Mouse (Mus musculus): ENCODE data around the gene Ttll9. TPM values are rescaled to one million over a fixed set of nuclear protein-coding genes. Genes with fewer than 3 reads are reported as not detected.

The Ttll9 gene
- 0.89 and 1.6 TPM in 2 replicates for polyA plus RNA-seq (2014; fragmentation: Nextera tagmentation; extraction: Ambion mirVana)

DNA sequence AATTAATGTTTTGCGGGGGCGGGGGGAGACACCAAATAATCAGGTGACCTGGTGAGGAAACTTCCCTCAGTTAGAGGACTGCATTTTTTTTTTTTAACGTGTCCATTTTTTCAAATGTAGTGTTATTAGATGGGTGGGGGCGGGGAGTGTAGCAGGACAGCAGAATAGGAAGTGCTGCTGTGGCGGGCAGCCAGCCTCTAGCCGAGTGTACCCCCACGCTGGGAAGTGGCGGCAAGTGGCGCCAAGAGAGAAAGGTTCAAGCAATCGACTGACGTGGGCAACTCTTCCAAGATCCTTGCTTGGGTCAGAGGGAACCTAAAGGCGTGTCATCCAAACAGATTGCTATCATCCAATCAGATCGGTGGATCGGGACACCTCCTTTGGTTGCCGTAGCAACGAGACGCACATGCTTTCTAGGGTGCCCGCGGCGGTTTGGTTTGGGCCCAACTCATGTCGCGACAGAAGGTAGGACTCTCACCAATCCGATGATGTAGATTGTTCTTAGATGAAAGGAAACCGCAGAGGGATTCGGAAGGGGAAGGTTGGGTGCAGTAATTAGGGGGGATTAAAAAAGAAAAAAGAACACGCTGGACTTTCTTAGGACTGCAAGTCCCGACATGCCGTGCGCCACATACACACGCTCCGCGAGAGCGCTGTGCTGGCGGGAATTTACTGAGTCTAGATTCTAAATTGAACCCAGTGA lies at the start of gene Ttll9:
TSS of gene Ttll9 (plus strand) at position 395 of the 703 bp plus-strand sequence.
- H3K4me1 ChIP-seq (ENCODE audit: control insufficient read depth, insufficient read depth, low read length), result no peaks in the 10 kb centered on the region
- ATAC-seq (replicated peaks; ENCODE audit: insufficient number of reproducible peaks, low FRiP score, low TSS enrichment, low read depth) (peak; percentile 86), DNase-seq (ENCODE audit: low spot score) (peak; percentile 93)
- H3K4me2 ChIP-seq (ENCODE audit: low read depth, low read length), result peak within 1 kb of the TSS; percentile 71
- no peaks in the 10 kb centered on the region for H3K9me3 ChIP-seq (replicated peaks; ENCODE audit: control insufficient read depth, low read length)
- no peaks in the 10 kb centered on the region for H3K36me3 ChIP-seq (replicated peaks; ENCODE audit: control insufficient read depth, insufficient read depth, low read depth, low read length)
- 1% methylated on average over 34 of the region's 34 CpGs for WGBS
- no peak within 1 kb of the TSS for H3K27ac ChIP-seq (replicated peaks; ENCODE audit: low read depth, low read length)
- peak within 1 kb of the TSS; percentile 40 for H3K4me3 ChIP-seq (ENCODE audit: low read depth, low read length)
- peak within 1 kb of the TSS; percentile 47 for H3K9ac ChIP-seq (replicated peaks; ENCODE audit: low read length)
- H3K27me3 ChIP-seq (ENCODE audit: control insufficient read depth, insufficient read depth, low read length), result no peaks in the 10 kb centered on the region

DNA sequence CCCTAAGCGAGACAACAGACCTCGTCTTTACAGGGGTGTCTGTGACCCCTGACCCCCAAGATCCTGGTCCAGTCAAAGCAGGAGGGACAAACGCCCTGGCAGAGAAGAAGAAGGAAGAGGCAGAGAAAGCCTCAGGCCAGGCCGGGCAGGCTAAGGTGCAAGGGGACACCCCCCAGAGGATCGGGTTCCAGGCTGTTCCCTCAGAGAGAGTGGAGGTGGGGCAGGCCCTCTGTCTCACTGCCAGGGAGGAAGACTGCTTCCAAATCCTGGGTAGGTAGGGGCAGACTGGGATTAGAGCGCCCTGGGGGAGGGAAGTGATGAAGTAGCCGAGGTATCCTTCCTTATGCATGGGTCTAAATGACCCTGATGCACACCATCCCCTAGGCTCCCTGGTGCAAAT lies 48.8 kb upstream of the Ttll9 start:
- 24% methylated on average over 7 of the region's 7 CpGs for WGBS

DNA sequence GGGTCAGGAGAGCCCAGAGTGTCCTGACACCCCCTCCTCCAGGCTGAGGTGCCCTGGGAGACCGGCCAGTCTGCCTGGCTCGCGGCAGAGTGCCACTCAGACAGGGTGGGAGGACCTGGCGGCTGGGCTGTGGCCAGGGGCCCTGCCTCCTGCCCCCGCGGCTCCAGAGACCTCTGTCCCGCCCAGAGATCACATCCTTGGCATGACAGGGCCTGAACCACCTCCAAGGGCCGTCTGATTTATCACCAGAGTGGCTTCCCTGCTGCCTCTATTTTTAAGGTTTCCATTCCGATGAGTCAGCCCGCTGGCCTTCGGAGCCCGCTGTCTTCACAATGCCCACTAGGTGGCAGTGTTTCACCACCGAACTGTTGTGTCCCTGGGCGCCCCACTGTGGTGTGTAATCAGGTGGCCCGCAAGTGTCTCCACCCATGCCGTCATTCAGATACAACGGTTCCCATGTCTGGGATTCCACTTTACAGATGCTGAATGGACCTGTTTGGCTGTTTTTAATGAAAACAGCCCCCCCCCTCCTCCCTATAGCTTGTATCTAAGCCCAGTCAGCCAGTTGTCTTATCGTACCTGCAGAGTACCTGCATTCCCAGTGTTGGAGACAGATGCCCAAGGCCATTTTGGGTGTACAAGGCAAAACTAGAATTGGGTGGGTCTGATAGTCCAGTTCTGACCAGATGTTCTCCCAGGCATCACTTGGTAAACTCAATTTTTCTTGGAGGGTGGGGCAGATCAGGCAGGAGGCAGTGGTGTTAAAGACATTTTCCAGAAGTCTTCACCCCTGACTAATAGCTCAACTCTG lies 47.8 kb upstream of the Ttll9 start:
- H3K27ac ChIP-seq (replicated peaks; ENCODE audit: low read depth, low read length), result no peak overlapping the region
- ATAC-seq (replicated peaks; ENCODE audit: insufficient number of reproducible peaks, low FRiP score, low TSS enrichment, low read depth) (peak; percentile 50; the same call in 1 of the 2 replicates), DNase-seq (ENCODE audit: low spot score) (peak; percentile 93)
- 0 out of 2 replicates have a peak overlapping the region, but pooled peaks have one; percentile 5 for H3K4me3 ChIP-seq (ENCODE audit: low read depth, low read length)
- H3K4me2 ChIP-seq (ENCODE audit: low read depth, low read length), result peak overlapping the region; percentile 21
- 5% methylated on average over 18 of the region's 18 CpGs for WGBS
- H3K9ac ChIP-seq (replicated peaks; ENCODE audit: low read length), result no peak overlapping the region
- H3K9me3 ChIP-seq (replicated peaks; ENCODE audit: control insufficient read depth, low read length), result no peaks in the 10 kb centered on the region
- no peaks in the 10 kb centered on the region for H3K4me1 ChIP-seq (ENCODE audit: control insufficient read depth, insufficient read depth, low read length)
- peaks cover 10% of the 10 kb centered on the region for H3K27me3 ChIP-seq (ENCODE audit: control insufficient read depth, insufficient read depth, low read length)
- H3K36me3 ChIP-seq (replicated peaks; ENCODE audit: control insufficient read depth, insufficient read depth, low read depth, low read length), result no peaks in the 10 kb centered on the region

More for the DNA sequence above, 48.8 kb upstream of the Ttll9 start:
- H3K27ac ChIP-seq (replicated peaks; ENCODE audit: low read depth, low read length), result no peak overlapping the region
- H3K9me3 ChIP-seq (replicated peaks; ENCODE audit: control insufficient read depth, low read length), result no peaks in the 10 kb centered on the region
- no peak for ATAC-seq (replicated peaks; ENCODE audit: insufficient number of reproducible peaks, low FRiP score, low TSS enrichment, low read depth)
- no peaks in the 10 kb centered on the region for H3K4me1 ChIP-seq (ENCODE audit: control insufficient read depth, insufficient read depth, low read length)
- H3K4me2 ChIP-seq (ENCODE audit: low read depth, low read length), result no peak overlapping the region
- no peak overlapping the region for H3K4me3 ChIP-seq (ENCODE audit: low read depth, low read length)
- H3K36me3 ChIP-seq (replicated peaks; ENCODE audit: control insufficient read depth, insufficient read depth, low read depth, low read length), result no peaks in the 10 kb centered on the region
- H3K9ac ChIP-seq (replicated peaks; ENCODE audit: low read length), result no peak overlapping the region
- peaks cover 10% of the 10 kb centered on the region for H3K27me3 ChIP-seq (ENCODE audit: control insufficient read depth, insufficient read depth, low read length)
- no peak for DNase-seq (ENCODE audit: low spot score)

DNA sequence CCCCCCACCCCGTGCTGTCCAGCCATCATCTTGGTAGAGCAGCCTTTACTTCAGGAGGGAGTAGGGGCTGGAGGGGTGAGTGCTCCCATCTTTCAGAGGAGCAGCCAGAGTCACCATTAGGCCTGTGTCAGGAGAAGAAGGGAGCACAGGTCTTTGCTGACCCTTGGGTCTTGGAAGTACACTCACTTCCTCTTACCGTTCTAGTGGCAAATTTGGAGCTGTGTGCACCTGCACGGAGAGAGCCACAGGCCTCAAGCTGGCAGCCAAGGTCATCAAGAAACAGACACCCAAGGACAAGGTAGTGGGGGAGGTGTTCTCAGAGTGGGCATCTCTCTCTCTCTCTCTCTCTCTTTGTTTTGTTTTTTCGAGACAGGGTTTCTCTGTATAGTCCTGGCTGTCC lies 46.8 kb upstream of the Ttll9 start:
- no peaks in the 10 kb centered on the region for H3K4me1 ChIP-seq (ENCODE audit: control insufficient read depth, insufficient read depth, low read length)
- no peak for ATAC-seq (replicated peaks; ENCODE audit: insufficient number of reproducible peaks, low FRiP score, low TSS enrichment, low read depth)
- 70% methylated on average over 4 of the region's 4 CpGs for WGBS

DNA sequence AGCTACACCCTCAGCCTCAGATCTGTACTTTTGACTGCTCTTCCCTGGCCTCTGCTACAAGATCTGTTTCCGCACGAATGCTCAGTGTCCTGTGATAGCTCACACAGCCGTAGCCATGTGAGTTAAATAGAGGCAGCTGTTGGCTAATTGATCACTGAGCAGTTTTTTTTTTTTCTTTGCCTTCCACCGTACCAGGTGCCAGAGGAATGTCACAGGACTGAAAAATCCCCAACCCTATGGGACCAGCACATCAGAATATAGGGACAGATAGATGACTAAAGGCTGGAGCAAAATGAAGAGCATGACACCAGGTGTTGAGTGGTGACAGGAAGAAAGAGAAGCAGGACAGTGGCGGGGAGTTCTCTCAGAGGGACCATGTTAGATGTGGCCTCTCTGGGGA lies 46.2 kb upstream of the Ttll9 start:
- Histone ChIP-seq H3K27me3 (ENCODE audit: control insufficient read depth, insufficient read depth, low read length) (peaks cover 8% of the 10 kb centered on the region), H3K4me1 (ENCODE audit: control insufficient read depth, insufficient read depth, low read length) (no peaks in the 10 kb centered on the region), H3K9ac (replicated peaks; ENCODE audit: low read length) (no peak overlapping the region), H3K36me3 (replicated peaks; ENCODE audit: control insufficient read depth, insufficient read depth, low read depth, low read length) (no peaks in the 10 kb centered on the region), H3K9me3 (replicated peaks; ENCODE audit: control insufficient read depth, low read length) (no peaks in the 10 kb centered on the region), H3K27ac (replicated peaks; ENCODE audit: low read depth, low read length) (no peak overlapping the region), H3K4me2 (ENCODE audit: low read depth, low read length) (no peak overlapping the region), H3K4me3 (ENCODE audit: low read depth, low read length) (no peak overlapping the region)
- ATAC-seq (replicated peaks; ENCODE audit: insufficient number of reproducible peaks, low FRiP score, low TSS enrichment, low read depth) (no peak), DNase-seq (ENCODE audit: low spot score) (no peak)
- 35% methylated on average over 5 of the region's 5 CpGs for WGBS

More for the DNA sequence above, 46.8 kb upstream of the Ttll9 start:
- Histone ChIP-seq H3K4me3 (ENCODE audit: low read depth, low read length) (no peak overlapping the region), H3K27ac (replicated peaks; ENCODE audit: low read depth, low read length) (no peak overlapping the region), H3K9me3 (replicated peaks; ENCODE audit: control insufficient read depth, low read length) (no peaks in the 10 kb centered on the region), H3K27me3 (ENCODE audit: control insufficient read depth, insufficient read depth, low read length) (peaks cover 10% of the 10 kb centered on the region), H3K9ac (replicated peaks; ENCODE audit: low read length) (no peak overlapping the region), H3K4me2 (ENCODE audit: low read depth, low read length) (no peak overlapping the region), H3K36me3 (replicated peaks; ENCODE audit: control insufficient read depth, insufficient read depth, low read depth, low read length) (no peaks in the 10 kb centered on the region)
- DNase-seq (ENCODE audit: low spot score), result no peak

DNA sequence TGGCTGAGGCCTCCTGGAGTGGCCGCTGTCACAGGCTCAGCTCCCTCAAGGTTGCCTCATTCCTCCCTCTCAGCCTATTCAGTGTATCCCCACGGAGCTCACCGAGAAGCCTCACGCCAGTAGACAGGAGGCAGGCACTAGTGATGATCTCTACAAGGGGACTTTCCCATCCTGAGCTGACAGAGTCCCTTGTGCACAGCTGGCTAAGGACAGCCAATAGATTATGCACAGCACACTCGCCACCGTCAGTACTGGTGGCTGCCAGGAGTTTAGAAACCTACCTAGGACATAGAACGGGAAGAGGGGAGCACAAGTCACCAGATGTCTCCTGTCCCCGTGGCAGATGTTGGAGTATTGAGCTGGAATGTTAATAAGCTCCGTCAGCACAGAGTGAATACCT lies 44.6 kb upstream of the Ttll9 start:
- Histone ChIP-seq H3K4me1 (ENCODE audit: control insufficient read depth, insufficient read depth, low read length) (0 out of 2 replicates have a peak, but pooled peaks cover 2% of the 10 kb centered on the region), H3K27me3 (ENCODE audit: control insufficient read depth, insufficient read depth, low read length) (peaks cover 7% of the 10 kb centered on the region), H3K27ac (replicated peaks; ENCODE audit: low read depth, low read length) (no peak overlapping the region), H3K36me3 (replicated peaks; ENCODE audit: control insufficient read depth, insufficient read depth, low read depth, low read length) (no peaks in the 10 kb centered on the region), H3K9ac (replicated peaks; ENCODE audit: low read length) (no peak overlapping the region), H3K4me2 (ENCODE audit: low read depth, low read length) (no peak overlapping the region), H3K4me3 (ENCODE audit: low read depth, low read length) (no peak overlapping the region), H3K9me3 (replicated peaks; ENCODE audit: control insufficient read depth, low read length) (no peaks in the 10 kb centered on the region)
- WGBS, result 55% methylated on average over 9 of the region's 9 CpGs
- DNase-seq (ENCODE audit: low spot score) (no peak), ATAC-seq (replicated peaks; ENCODE audit: insufficient number of reproducible peaks, low FRiP score, low TSS enrichment, low read depth) (no peak)

DNA sequence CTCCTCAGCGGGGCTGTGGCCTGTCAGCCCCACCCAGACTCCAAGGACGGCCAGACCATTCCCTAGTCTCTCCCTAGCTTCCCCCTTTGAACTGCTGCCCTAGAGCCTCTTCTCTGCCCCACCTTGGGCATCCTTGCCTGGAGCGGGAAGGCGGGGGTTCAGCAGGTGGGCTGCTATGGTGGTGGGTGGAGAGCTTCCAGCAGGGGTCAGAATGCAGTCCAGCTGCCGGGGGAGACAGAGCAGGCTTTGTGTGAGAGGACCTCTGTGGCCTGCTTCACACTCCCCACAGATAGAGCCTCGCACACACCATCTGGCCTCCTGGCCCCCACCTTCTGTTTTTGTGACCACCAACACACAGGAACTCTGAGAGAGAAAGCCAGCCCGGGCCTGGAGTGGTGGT lies 39.9 kb upstream of the Ttll9 start:
- peaks cover 9% of the 10 kb centered on the region for H3K4me1 ChIP-seq (ENCODE audit: control insufficient read depth, insufficient read depth, low read length)

DNA sequence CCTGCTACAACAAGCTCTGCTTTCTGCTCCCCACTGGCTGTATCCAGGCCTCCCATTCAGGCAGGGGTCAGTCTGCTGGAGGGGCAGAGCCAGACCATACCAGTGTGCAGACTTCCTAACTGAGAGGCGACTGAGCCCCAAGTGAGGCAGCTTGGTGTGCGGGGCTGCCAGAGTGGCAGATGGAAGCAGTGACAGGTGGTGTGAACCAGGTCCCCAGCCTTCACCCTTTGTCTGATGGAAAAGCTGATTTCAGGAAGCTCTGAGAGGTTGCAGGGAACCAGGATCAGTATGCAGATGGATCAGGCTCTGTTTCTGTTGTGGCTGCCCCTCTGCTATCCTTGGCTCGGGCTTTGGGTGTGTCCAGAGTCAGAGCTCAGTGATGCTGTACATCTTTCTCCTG lies 38.7 kb upstream of the Ttll9 start:
- Histone ChIP-seq H3K27me3 (ENCODE audit: control insufficient read depth, insufficient read depth, low read length) (no peaks in the 10 kb centered on the region), H3K27ac (replicated peaks; ENCODE audit: low read depth, low read length) (no peak overlapping the region), H3K4me2 (ENCODE audit: low read depth, low read length) (no peak overlapping the region), H3K36me3 (replicated peaks; ENCODE audit: control insufficient read depth, insufficient read depth, low read depth, low read length) (no peaks in the 10 kb centered on the region), H3K9ac (replicated peaks; ENCODE audit: low read length) (0 out of 2 replicates have a peak overlapping the region, but pooled peaks have one; percentile 3), H3K9me3 (replicated peaks; ENCODE audit: control insufficient read depth, low read length) (no peaks in the 10 kb centered on the region), H3K4me1 (ENCODE audit: control insufficient read depth, insufficient read depth, low read length) (peaks cover 9% of the 10 kb centered on the region), H3K4me3 (ENCODE audit: low read depth, low read length) (no peak overlapping the region)
- DNase-seq (ENCODE audit: low spot score) (no peak), ATAC-seq (replicated peaks; ENCODE audit: insufficient number of reproducible peaks, low FRiP score, low TSS enrichment, low read depth) (no peak)
- WGBS, result 61% methylated on average over 3 of the region's 3 CpGs

More for the DNA sequence above, 39.9 kb upstream of the Ttll9 start:
- no peak overlapping the region for H3K27ac ChIP-seq (replicated peaks; ENCODE audit: low read depth, low read length)
- ATAC-seq (replicated peaks; ENCODE audit: insufficient number of reproducible peaks, low FRiP score, low TSS enrichment, low read depth) (no peak), DNase-seq (ENCODE audit: low spot score) (no peak)
- H3K4me3 ChIP-seq (ENCODE audit: low read depth, low read length), result no peak overlapping the region
- H3K4me2 ChIP-seq (ENCODE audit: low read depth, low read length), result no peak overlapping the region
- 20% methylated on average over 7 of the region's 7 CpGs for WGBS
- H3K9ac ChIP-seq (replicated peaks; ENCODE audit: low read length), result no peak overlapping the region
- H3K27me3 ChIP-seq (ENCODE audit: control insufficient read depth, insufficient read depth, low read length), result no peaks in the 10 kb centered on the region
- no peaks in the 10 kb centered on the region for H3K36me3 ChIP-seq (replicated peaks; ENCODE audit: control insufficient read depth, insufficient read depth, low read depth, low read length)
- H3K9me3 ChIP-seq (replicated peaks; ENCODE audit: control insufficient read depth, low read length), result no peaks in the 10 kb centered on the region
